Mouse (Mus musculus) thymus, postnatal 0 days (tissue): Measurements from ENCODE around the gene Col27a1. TPM values are rescaled to one million over a fixed set of nuclear protein-coding genes. Genes with fewer than 3 reads are reported as not detected.

ENCODE experiments used
- DNase-seq: peaks from one replicate; pipeline ENCODE4 v3.0.0-alpha.2; 2015; ENCODE audit warnings: low spot score
- polyA plus RNA-seq: library from polyadenylated mRNA; unstranded; fragments of >200 nt; fragmentation: Nextera tagmentation; extraction: Ambion mirVana; gene quantifications from 2 replicates; pipeline ENCODE4 v1.2.1, GENCODE M21; 2015

Col27a1 gene
- polyA plus RNA-seq, 1 experiment from 2014 or later = 1.9 TPM

DNA sequence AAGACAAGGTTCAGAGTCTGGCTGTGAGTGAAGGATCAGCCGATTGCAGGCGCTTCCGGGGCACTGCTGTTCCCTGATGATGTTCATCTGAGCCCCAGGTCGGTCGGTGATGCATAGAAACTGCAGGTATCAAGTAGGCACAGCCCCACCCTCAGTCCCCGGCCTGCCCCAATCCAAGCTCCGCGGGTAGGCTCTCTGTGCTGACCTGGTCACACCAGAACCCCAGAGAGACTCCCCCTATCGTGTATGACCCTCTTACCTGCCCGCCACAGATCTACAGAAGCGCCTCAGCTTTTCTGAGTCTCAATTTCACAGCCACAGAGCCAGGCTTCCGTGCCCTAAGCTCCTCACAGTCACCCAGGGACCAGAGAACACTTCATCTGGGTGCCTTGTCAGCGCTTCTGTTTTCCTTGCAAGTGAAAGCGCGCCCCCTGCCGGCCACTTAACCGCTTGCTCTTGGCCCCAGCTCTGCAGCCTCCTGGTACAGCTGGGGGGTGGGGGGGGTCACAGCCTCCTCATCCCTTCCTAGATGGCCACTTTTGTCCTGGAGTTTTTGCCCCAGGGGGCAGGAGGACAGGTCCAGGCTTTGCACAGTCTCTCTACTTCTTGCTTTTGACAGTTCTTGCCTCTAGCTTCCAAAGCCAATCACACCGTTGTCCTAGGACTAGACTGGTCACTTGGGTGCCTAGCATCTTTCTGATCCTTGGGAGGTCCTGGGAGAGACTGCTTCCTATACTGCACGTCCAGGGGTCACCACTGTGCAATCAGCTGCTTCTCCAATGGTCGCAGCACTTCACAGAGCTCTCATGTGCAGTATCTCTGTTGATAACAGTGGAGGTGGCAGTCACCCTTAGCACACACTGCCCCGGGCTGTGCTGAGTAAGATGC, 93.6 kb downstream of the Col27a1 start:
- peak; percentile 77 for DNase-seq

DNA sequence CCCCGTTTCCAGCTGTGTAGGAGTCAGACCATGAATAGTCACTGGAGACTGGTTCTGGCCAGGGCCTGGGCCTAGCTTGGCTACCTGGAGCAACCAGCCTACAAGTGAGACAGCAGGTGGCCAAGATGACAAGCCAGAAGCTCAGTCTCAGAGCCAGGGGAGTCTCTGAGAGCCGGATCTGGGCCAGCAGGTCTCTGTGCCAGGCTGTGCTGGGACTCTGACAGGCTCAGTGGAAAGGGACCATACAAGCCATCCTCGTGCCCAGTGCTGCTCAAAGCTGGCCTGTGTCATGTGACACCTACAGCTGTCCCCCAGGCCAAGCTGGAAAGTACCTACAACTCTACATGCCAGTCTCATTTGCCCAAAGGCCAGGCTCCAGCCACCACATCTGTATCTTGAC, 94.5 kb downstream of the Col27a1 start:
- no peak for DNase-seq

DNA sequence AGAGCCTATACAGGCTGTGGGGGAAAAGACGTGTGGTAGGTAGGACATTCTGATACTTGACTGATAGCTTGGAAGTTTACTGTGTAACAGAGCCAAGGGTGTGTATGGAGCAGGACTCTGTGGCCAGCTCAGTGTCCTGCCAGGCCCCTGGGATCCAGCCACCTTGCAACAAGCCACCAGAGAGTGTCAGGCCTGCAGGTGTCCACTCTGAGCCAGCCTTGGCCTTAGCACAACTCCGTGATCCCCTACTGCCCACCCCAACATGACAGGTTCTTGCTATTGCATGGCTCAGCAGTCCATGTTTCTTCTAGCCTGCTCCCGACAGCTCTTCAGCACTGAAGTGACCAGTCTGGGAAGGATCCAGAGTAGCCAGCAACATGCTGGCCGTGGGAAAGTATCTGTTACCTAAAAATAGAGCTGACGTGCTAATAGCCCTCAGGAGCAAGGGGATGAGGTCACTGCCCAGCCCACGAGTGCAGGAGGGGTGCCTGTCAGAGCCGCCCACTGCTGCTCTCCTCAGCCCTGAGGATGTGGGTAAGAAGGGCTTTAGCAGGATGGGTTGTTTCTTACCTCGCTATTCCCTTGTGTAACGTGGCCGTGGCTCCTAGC, 96.5 kb downstream of the Col27a1 start:
- DNase-seq = no peak

DNA sequence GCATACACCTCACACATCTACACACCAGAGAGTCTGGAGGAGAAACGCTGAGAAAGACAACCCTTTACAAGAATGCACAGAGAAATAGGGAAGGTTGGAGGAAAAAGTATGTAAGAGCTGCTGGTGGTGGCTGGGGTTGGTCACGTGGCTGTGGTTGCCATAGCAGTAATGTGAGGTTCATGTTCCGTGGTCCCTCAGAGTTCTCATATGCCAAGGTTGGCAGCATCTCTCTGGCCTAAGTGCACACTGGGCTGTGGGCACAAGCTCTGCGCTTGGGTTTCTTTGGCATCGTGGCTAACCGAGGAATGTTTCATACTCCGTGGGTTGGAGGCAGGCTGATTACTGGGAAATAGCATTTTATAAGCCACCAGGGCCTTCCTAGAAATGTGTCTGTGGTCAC, 97.6 kb downstream of the Col27a1 start:
- no peak for DNase-seq

DNA sequence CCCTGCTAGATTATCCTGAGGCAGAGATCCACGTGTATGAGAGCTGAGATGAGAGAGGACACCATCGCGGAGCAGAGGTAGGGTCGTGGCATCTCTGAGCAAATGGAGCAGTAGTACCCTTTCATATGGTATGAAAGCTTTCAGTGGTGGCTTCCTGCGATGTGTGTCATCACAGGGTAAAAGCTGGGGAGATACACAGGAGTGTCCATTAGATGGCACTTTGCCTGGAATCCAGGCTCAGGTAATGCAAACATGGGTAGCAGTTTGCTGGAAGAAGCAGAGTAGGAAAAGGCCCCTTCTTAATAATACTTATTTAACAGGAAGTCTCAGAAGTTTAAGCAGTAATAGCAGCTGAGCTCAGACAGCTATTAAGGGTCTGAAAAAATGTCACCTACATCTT, 100.3 kb downstream of the Col27a1 start:
- DNase-seq = no peak

DNA sequence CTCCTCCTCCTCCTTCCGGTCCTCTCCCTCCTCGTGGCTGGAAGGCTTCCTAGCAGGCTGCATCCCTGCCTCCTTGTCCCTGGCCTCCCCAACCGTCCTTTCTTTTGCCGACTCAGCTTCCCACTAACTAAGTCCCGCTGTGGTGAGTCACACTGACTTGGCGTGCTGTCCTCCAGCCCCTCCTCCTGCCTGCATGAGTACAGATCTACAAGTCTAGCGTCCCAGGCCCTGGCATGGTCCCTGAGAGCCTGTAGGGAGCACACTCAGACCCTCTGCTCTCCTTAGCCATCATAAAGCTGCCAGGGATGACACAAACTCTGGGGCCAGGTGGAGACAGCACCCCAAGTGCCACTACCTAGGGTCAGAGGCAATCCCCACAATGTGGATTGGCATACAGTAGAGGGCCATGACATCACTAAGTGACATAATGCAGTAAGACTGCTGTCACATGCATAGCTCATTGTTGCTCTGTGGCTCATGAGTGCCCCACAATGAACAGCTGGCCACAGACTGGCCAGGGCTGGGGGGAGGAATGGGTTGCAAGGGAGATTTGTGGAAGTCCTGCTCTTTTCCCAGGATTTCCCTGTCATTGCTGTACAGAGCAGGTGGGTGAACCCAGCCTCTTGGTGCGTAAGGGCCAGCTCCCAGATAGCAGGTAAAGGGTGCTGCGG, 102.4 kb downstream of the Col27a1 start:
- no peak for DNase-seq

DNA sequence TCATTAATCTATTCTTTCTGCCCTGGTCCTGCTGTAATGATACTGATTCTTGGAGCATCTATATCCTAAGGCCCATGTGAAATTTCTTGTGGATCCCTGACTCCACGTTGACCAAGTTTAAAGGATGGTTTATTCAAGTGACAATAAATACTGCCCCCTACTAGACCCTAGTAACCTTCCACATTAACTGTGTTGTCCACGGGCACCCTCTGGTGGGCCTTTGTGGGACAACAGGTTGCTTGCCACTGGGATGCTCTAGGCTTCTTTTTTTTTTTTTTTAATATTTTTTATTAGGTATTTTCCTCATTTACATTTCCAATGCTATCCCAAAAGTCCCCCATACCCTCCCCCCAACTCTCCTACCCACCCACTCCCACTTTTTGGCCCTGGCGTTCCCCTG, 105.8 kb downstream of the Col27a1 start:
- DNase-seq = peak; percentile 21

DNA sequence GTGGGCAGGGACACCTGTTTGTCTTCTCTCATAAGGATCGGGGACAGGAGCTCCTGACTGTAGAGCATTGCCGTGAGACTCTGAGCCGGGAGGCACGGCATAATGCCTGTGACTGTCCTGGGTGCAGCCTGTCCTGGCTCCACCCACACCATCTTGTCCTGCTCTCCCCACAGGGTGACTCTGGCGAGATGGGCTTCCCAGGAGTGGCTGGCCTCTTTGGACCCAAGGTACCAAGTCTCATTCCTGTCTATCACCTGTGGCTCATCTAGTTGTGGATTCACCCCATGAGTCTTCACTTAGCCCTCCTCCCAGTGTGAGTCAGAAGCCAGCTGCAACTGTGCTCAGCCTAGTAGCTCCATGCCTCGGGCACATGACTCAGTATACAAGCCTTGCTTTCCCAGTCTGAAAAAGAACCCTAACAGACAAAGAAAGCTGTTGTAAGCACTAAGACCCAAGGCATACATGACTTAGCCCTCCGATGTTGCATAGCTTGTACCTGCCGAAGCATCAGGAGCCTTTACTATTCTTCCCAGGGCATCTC, 109.5 kb downstream of the Col27a1 start:
- DNase-seq = no peak

DNA sequence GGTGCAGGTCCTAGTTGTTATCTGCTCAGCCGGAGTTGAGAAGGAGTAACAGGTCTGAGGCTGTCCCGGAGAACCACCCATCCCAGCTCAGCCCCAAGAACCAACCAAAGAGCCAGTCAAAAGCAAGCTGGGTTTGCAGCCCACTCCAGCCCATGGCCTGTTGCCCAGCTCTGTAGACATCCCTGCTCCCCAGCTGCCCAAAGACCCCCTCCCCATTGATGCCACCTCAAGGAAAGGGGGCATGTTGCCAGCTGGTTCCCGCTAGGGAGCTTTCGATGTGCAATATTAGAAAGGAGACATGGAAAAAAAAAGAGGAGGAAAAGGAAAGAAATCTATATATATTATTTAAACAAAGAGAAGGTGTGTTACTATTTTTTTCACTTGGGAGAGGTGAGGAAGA, 119.6 kb downstream of the Col27a1 start:
- no peak for DNase-seq

DNA sequence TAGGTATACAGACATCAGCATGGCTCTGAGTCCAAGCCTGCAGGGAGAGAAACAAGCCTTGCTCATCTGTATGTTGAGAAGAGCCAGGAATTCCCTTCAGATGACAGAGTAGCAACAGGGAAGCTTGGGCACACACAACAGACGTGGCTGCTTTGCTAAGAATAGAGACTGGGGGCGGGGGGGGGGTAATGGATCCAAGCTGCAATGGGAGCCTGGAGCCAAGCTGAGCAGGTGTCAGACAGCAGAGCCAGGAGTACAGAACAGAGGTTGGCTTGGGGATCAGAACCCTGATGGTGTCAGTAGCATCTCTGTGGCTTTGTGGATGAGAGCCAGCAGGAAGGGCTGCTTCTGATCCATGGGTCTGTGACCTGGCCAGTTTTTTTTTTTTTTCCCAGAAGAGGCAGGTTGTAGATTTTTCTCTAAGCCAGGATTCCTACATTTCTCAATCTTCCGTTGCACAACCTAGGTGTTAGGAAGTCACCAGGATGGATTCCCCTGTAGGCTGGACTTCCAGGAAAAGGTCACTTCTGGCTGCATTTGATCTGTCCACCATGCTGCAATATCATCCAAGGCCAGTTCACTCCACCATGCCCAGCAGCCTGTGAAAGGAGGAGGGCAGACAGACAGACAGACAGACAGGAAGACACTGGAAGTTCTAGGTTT, 124.7 kb downstream of the Col27a1 start:
- no peak for DNase-seq

DNA sequence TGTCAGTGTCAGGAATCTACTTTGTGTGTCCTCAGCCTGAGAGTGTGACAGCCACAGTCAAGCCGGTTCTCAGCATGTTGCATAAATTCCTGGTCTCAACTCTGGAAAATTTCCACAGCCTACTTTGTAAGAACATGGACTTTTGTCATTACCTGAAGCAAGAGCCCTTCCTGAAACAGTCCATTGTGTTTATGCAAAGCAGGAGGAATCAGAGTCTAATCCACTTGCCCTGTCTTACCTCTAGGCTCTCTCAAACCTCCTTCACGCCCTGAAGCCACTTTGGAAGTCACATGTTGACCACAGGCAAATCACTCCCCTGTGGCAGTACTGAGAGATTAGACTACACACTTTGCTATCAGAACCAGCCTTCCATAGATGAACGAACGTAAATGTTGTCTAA, 128.7 kb downstream of the Col27a1 start:
- DNase-seq = no peak

DNA sequence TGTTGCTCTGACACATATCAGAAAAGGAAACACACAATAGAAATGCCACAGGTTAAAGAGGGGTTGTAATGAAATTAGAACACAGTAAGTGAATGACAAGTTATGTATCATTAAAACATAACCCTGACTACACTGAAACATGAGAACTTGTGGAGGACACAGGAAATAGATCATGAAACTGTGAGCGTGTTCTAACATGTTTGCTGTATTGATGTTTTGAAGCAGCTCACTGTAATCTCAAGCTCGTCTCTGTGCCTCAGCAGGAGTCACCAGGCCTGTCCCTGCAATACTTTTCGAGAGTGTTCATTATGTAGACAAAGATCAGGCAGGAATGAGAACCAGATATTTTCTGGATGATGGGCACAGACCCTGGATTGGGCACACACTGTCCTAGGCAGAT, 129.8 kb downstream of the Col27a1 start:
- no peak for DNase-seq

DNA sequence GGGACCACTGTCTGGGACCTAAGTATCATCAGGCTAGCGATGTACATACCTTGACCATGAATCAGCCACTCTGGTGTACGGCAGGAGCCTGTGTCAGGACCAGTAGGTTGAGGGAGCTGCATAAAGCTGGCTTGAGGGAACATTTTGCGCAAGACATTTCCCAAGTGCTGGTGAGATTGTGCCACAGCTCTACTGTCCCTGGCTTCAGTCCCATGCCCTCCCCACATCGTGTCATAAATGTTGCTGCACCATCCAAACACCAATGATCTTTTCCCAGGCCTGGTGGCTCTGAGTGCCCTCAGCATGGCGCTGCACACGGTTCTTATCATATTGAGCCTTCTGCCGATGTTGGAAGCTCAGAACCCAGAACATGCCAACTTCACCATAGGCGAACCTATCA, 130.5 kb downstream of the Col27a1 start, which contains the start of gene Orm1:
Orm1 (plus strand) TSS at position 266 of the 400 bp plus-strand sequence.
- no peak for DNase-seq

DNA sequence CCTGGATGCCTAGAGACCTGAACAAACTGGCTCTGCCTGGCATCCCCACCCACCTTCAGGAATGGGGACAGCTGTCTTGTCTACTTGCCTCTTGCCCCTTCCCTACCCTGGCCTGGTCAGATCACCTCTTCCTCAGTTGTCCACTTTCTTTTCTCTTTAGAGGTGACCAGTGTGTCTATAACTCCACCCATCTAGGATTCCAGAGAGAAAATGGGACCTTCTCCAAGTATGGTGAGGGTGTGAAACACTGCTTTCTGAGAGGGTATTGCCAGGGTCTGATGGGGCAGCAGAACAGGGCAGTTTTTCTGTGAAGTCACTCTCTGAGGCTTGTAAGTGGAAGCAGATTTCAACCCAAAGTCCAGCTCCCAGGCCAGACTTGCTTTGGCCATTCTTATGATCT, 131.5 kb downstream of the Col27a1 start:
- DNase-seq = no peak

DNA sequence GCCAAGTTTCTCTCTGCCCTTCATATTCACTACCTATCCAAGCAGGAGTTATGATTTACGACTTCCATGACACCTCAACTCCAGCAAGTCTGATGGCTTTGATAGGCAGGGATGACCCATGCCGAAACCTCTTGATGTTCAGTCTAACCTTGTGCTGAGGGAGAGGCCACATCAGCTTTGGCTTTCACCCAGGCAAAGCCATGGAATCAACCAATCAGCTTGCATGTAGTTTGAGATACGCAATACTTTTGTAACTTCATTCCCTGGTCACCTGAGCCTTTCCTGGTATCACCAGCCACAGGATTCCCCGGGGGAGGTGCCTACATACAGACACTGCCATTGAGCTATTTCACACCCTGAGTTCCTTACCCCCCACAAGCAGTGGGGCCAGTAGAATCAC, 132.9 kb downstream of the Col27a1 start:
- DNase-seq = no peak

DNA sequence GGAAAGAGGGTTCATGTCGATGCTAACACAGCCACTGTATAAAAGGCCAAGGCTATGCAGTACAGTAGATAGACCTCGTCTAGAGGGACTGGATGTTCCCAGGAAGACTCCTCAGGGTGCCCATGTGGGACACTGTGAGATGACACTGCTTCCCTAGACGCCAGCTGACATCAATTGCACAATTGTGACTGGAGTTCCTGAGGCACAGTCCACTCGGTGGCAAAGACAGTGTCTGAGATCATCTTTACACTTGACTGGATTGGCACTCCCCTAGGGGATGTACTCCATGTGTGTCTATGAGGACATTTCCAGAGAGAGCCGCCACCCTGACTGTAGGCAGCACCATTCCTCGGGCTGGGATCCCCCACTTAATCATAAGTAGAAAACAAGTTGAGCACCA, 134.7 kb downstream of the Col27a1 start:
- DNase-seq = no peak

DNA sequence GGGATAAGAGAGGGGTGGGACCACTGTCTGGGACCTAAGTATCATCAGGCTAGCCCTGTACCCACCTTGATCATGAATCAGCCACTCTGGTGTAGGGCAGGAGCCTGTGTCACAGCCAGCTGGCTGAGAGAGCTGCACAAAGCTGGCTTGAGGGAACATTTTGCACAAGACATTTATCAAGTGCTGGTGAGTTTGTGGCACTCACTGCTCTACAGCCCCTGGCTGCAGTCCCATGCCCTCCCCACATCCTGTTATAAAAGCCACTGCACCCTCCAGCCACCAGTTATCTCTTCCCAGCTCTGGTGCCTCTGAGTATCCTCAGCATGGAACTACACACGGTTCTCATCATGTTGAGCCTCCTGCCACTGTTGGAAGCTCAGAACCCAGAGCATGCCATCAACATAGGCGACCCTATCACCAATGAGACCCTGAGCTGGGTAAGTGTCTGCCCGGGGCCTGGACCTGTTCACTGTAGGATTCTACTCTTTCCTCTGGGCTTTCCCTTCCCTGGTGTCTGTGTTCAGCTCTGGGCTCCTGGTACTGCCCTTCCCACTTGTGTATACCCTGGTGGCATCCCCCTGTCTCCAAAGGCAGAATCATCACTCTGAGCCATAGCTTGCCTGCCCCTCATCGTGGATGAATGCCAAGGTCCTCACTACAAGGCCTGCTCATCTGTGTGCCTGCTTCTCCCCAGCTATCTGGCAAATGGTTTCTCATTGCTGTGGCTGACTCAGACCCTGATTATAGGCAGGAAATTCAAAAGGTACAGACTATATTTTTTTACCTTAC, 142.3 kb downstream of the Col27a1 start, which contains the start of gene Orm3:
Orm3 (plus strand) TSS at position 286 of the 789 bp plus-strand sequence.
- DNase-seq = no peak

DNA sequence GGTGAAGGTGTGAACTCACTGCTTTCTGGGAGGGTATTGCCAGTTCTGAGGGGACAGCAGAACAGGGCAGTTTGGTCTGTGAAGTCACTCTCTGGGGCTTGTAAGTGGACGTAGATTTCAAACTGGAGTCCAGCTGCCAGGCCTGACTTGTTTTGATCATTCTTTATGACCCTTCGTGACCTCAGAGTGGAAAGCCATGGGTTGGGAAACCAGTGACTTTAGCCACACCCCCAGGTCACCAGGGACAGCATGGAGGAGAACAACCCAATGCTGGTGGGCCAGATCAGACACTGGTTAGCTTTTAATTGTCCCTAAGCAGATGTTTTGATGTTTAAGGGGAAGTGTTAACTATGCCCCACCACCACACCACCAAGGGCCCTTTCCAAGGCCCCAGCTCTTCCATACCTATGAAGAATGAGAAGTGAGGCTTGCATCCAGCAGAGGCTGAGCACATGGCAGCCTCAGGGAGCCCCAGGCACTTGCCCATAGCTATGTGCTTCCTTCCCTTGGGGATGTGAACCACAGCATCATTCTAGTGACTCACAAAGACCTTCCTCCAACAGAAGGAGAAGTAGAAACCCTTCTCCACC, 143.3 kb downstream of the Col27a1 start:
- DNase-seq = no peak

DNA sequence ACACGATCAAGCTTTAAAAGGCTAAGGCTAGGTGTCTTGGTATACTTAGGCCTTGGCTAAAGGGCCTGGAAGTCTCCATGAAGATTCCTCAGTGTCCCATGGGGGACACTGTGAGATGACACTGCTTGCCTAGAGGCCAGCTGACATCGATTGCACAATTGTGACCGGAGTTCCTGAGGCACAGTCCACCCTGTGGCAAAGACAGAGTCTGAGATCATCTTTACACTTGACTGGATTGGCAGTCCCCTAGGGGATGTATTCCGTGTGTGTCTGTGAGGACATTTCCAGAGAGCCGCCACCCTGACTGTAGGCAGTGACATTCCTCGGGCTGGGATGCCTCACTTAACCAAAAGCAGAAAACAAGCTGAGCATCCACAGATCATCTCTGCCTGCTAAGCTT, 146.1 kb downstream of the Col27a1 start:
- no peak for DNase-seq

DNA sequence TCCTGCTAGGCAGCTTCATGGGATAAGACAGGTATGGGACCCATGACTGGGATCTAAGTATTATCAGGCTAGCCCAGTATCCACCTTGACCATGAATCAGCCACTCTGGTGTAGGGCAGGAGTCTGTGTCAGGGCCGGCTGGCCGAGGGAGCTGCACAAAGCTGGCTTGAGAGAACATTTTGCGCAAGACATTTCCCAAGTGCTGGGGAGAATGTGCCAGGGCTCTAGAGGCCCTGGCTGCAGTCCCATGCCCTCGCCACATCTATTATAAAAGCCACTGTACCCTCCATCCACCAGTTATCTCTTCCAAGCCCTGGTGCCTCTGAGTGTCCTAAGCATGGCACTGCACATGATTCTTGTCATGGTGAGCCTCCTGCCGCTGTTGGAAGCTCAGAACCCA, 148.3 kb downstream of the Col27a1 start, which contains the start of gene Orm2:
Orm2 (plus strand) TSS at position 300 of the 400 bp plus-strand sequence.
- DNase-seq = no peak
